Mouse (Mus musculus) ES-Bruce4 (cell line): Measurements from ENCODE around the gene Vsig8. TPM values are rescaled to one million over a fixed set of nuclear protein-coding genes. Genes with fewer than 3 reads are reported as not detected.

Source experiments
- H3K27ac ChIP-seq: 2 replicates; pipeline ENCODE4 v1.5.1; 2012; ENCODE audit warnings: low read length, inconsistent platforms; ENCODE audit not compliant: insufficient read depth
- H3K27me3 ChIP-seq: 2 replicates; pipeline ENCODE4 v1.6.1; 2012; ENCODE audit warnings: mild to moderate bottlenecking, low read length, inconsistent platforms; ENCODE audit not compliant: control insufficient read depth, poor library complexity, insufficient read depth, severe bottlenecking
- H3K36me3 ChIP-seq: 2 replicates; pipeline ENCODE4 v1.6.1; 2012; ENCODE audit warnings: inconsistent platforms, mild to moderate bottlenecking, low read length, moderate library complexity; ENCODE audit not compliant: control insufficient read depth, poor library complexity, insufficient read depth, severe bottlenecking
- H3K4me1 ChIP-seq: one replicate; pipeline ENCODE4 v1.8.1; 2011; ENCODE audit warnings: low read length; ENCODE audit not compliant: control insufficient read depth, insufficient read depth
- H3K4me3 ChIP-seq: 2 replicates; pipeline ENCODE4 v1.5.1; 2011; ENCODE audit warnings: low read depth, mild to moderate bottlenecking, low read length
- H3K9ac ChIP-seq: 2 replicates; pipeline ENCODE4 v1.6.1; 2012; ENCODE audit warnings: low read depth, mild to moderate bottlenecking, inconsistent platforms; ENCODE audit not compliant: poor library complexity, severe bottlenecking
- H3K9me3 ChIP-seq: replicated peaks from 2 replicates; pipeline ENCODE4 v1.6.1; 2012; ENCODE audit warnings: mild to moderate bottlenecking, low read length, inconsistent platforms; ENCODE audit not compliant: control insufficient read depth, poor library complexity, insufficient read depth, severe bottlenecking
- CTCF ChIP-seq: IDR thresholded peaks from one replicate; pipeline ENCODE4 v1.8.1; 2011; ENCODE audit warnings: low read depth, low read length
- EP300 ChIP-seq: IDR thresholded peaks from 2 replicates; pipeline ENCODE4 v1.6.1; 2011; ENCODE audit warnings: low read depth, low read length; ENCODE audit not compliant: insufficient read depth
- POLR2A ChIP-seq: IDR thresholded peaks from one replicate; pipeline ENCODE4 v1.8.1; 2011; ENCODE audit warnings: low read length; ENCODE audit not compliant: insufficient read depth
- polyA plus RNA-seq: library from polyadenylated mRNA; stranded (reverse); fragments of >200 nt; gene quantifications from 2 replicates; pipeline ENCODE4 v1.2.4, GENCODE M21; 2011; ENCODE audit warnings: low read depth; ENCODE audit not compliant: missing spikeins, insufficient read depth, insufficient read length

Gene Vsig8
- polyA plus RNA-seq, result 0.37 TPM in 1 of 2 replicates, not detected in the other

DNA sequence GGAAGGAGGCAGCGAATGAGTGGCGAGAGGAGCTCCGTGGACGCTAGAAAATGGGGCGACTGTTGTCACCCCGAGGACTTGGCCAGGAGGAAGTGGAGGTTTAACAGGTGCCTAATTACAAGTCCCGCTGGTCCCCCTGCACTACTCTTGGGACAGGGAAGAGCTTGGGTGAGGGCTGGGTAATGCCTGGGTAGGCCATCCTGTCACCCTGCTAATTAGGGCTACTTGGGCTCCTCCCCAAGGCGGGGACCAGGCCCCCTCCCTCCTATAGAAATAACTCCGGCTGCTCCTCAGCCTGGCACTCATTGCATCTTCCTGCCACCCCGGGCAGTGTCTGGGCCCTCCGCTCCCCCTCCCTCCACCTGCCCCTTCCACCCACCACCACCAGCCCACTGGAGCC, at the start of gene Vsig8:
Vsig8 (plus strand) TSS at position 301 of the 400 bp plus-strand sequence.
- TF ChIP-seq CTCF, result no peak
- no peaks in the 10 kb centered on the region for H3K27me3 ChIP-seq
- no peak within 1 kb of the TSS for H3K9ac ChIP-seq

DNA sequence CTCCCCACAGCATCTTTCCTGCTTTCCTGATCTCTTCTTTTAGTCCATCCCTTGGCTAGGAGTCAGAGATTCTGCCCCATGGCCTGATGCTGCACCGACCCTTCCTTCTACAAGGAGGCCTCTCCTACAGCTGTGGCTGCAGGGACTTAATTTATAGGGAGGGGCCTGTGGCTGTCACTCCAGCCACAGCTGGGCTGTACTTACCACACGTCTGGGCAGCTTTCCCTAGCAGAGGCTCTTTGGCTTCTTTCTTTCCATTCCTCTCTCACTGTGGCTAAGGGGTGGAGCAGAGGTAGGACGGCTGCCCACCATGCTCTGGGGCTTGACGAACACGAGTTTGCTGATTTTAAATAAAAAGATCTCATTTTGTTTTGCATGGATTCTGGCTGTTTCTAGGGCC, 48.7 kb upstream of the Vsig8 start:
- Histone ChIP-seq H3K27me3 (no peaks in the 10 kb centered on the region), H3K9ac (no peak overlapping the region), H3K27ac (no peak overlapping the region), H3K9me3 (no peaks in the 10 kb centered on the region), H3K4me3 (no peak overlapping the region), H3K36me3 (peaks cover 13% of the 10 kb centered on the region), H3K4me1 (peaks cover 7% of the 10 kb centered on the region)
- TF ChIP-seq EP300 (no peak), POLR2A (no peak), CTCF (no peak)

More for the DNA sequence above, at the start of gene Vsig8:
- Histone ChIP-seq H3K4me1 (no peaks in the 10 kb centered on the region), H3K4me3 (no peak within 1 kb of the TSS), H3K27ac (no peak within 1 kb of the TSS), H3K9me3 (no peaks in the 10 kb centered on the region), H3K36me3 (no peaks in the 10 kb centered on the region)

- no peaks in the 10 kb centered on the region for H3K9me3 ChIP-seq
- no peaks in the 10 kb centered on the region for H3K27me3 ChIP-seq
- no peak overlapping the region for H3K27ac ChIP-seq
- TF ChIP-seq EP300 (no peak), POLR2A (no peak), CTCF (no peak)
- no peak overlapping the region for H3K9ac ChIP-seq
- H3K4me1 ChIP-seq, result peaks cover 4% of the 10 kb centered on the region
- H3K36me3 ChIP-seq, result peaks cover 13% of the 10 kb centered on the region
- H3K4me3 ChIP-seq, result no peak overlapping the region
Measured at GRCm38 (mm10) chr1:172507701-172508100, 48.0 kb upstream of the Vsig8 start.

- Histone ChIP-seq H3K36me3 (peaks cover 13% of the 10 kb centered on the region), H3K9ac (no peak overlapping the region)
Measured at GRCm38 (mm10) chr1:172508172-172508571, 47.6 kb upstream of the Vsig8 start.

GRCm38 (mm10) chr1:172509235-172509634, 46.5 kb upstream of the Vsig8 start:
- H3K9ac ChIP-seq, result no peak overlapping the region
- no peaks in the 10 kb centered on the region for H3K27me3 ChIP-seq
- no peak overlapping the region for H3K4me3 ChIP-seq
- H3K36me3 ChIP-seq, result peaks cover 13% of the 10 kb centered on the region
- no peak for TF ChIP-seq EP300
- no peak for TF ChIP-seq POLR2A
- no peak for TF ChIP-seq CTCF
- peaks cover 2% of the 10 kb centered on the region for H3K4me1 ChIP-seq
- no peak overlapping the region for H3K27ac ChIP-seq
- no peaks in the 10 kb centered on the region for H3K9me3 ChIP-seq

More at GRCm38 (mm10) chr1:172508172-172508571, 47.6 kb upstream of the Vsig8 start:
- no peak overlapping the region for H3K4me3 ChIP-seq
- H3K27me3 ChIP-seq, result no peaks in the 10 kb centered on the region
- no peaks in the 10 kb centered on the region for H3K9me3 ChIP-seq
- H3K4me1 ChIP-seq, result peaks cover 4% of the 10 kb centered on the region
- TF ChIP-seq CTCF (no peak), EP300 (no peak), POLR2A (no peak)
- no peak overlapping the region for H3K27ac ChIP-seq

DNA sequence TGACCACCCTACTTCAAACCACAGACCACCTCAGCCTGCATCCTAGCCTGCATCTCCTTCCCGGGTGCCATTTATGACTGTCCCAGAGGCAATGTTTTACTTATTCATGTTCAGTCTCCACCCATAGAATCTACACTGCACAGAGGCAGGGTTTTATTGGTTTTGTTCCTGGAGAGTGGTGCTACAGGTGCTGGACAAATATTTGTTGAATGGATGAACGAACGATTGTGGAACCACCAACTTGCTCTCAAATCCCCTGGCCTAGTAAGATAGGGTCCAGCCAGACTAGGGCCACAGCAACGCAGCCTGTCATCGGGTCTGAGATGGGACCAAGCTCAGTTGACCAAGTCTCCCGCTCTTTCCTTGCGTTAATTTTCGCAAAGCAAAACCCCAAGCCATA, 45.8 kb upstream of the Vsig8 start:
- no peaks in the 10 kb centered on the region for H3K9me3 ChIP-seq
- H3K27me3 ChIP-seq, result no peaks in the 10 kb centered on the region
- H3K27ac ChIP-seq, result no peak overlapping the region
- H3K9ac ChIP-seq, result 0 out of 2 replicates have a peak overlapping the region, but pooled peaks have one; percentile 7
- peaks cover 13% of the 10 kb centered on the region for H3K36me3 ChIP-seq
- no peak for TF ChIP-seq POLR2A
- no peak for TF ChIP-seq CTCF
- no peak for TF ChIP-seq EP300
- 0 out of 2 replicates have a peak overlapping the region, but pooled peaks have one; percentile 26 for H3K4me3 ChIP-seq
- H3K4me1 ChIP-seq, result peaks cover 2% of the 10 kb centered on the region
